Mouse (Mus musculus): ENCODE results near the gene Gabbr2. TPM values are rescaled to one million over a fixed set of nuclear protein-coding genes. Genes with fewer than 3 reads are reported as not detected.

The Gabbr2 gene
- total and polyA plus RNA-seq, 2 experiments from 2014 or later: 17.7 to 98.9 TPM

DNA sequence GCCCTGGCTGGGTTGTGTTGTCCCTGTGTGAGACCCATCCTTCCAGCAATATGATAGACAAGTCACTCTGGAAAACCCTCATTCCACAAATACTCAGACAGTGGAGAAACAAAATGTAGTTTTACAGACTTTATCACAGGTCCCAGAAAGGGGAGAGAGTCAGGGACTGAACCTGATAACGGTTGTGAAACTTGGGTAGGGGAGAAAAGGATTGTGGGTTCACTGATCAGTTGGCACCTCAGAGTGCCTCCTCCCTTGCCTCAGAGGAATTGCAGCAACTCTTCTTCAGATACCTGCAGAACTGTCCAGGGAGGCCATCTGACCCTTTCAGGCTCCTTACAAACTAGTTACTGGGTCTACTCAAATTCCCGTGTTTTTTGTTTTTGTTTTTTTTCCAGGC is 359.2 kb downstream of the Gabbr2 start:
- H3K27me3 ChIP-seq (ENCODE audit: insufficient read depth, low read length): no peaks in the 10 kb centered on the region
- WGBS: 75% methylated on average over 2 of the region's 2 CpGs
- TF ChIP-seq CTCF (IDR thresholded peaks at IDR 0.05; ENCODE audit: low read depth): no peak
- no peak for ATAC-seq
- H3K9me3 ChIP-seq (ENCODE audit: low read length): no peaks in the 10 kb centered on the region
- DNase-seq (ENCODE audit: low spot score): no peak
- H3K9ac ChIP-seq (replicated peaks; ENCODE audit: low read length): no peak overlapping the region
- H3K27ac ChIP-seq: no peak overlapping the region
- no peak overlapping the region for H3K4me3 ChIP-seq (ENCODE audit: low read length)
- no peaks in the 10 kb centered on the region for H3K36me3 ChIP-seq (ENCODE audit: insufficient read depth, low read length)
- no peak overlapping the region for H3K4me2 ChIP-seq (ENCODE audit: low read depth, low read length)
- no peaks in the 10 kb centered on the region for H3K4me1 ChIP-seq (ENCODE audit: insufficient read depth, low read length)

DNA sequence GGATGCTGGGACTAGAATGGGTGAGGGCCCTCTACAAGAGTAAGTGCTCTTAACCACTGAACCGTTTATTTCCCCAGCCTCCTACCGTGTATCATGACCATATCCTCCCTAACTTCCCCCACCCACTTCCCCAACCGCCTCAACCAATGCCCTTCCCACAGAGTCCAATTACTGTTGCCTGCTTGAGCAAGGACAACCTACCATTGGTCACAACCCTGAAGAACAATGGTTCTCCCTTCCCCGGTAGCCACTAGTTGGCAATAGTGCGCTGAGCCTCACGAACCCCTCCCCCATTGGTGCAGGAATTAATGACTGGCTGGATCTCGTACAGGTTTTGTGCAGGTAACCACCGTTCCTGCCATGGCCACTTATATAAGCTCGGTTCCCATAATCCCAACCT is 361.3 kb downstream of the Gabbr2 start:
- WGBS: 64% methylated on average over 9 of the region's 9 CpGs
- H3K27me3 ChIP-seq (ENCODE audit: insufficient read depth, low read length): no peaks in the 10 kb centered on the region
- H3K27ac ChIP-seq: no peak overlapping the region
- H3K4me2 ChIP-seq (ENCODE audit: low read depth, low read length): no peak overlapping the region
- ATAC-seq (no peak), DNase-seq (ENCODE audit: low spot score) (no peak)
- H3K4me3 ChIP-seq (ENCODE audit: low read length): no peak overlapping the region
- H3K9me3 ChIP-seq (ENCODE audit: low read length): no peaks in the 10 kb centered on the region
- no peak overlapping the region for H3K9ac ChIP-seq (replicated peaks; ENCODE audit: low read length)
- no peak for TF ChIP-seq CTCF (IDR thresholded peaks at IDR 0.05; ENCODE audit: low read depth)
- H3K36me3 ChIP-seq (ENCODE audit: insufficient read depth, low read length): no peaks in the 10 kb centered on the region
- no peaks in the 10 kb centered on the region for H3K4me1 ChIP-seq (ENCODE audit: insufficient read depth, low read length)

DNA sequence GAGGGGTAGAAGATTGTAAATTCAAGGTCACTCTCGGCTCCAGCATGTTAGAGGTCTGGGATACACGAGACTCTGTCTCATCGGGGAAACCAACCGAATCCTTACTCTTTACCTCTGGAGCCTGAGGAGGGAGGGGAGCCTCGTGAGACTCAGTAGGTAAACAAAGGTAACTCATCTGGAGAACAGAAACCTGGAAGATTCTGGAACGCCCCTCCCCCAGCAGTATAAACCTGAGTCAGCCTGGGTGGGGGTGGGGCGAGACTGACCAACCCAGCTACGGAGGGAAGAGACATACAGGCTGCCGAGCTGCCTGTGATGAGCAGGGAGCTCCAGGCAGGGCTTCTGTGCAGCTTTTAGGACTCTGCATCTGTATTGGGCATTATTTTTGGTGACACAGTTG is 362.8 kb downstream of the Gabbr2 start:
- Histone ChIP-seq H3K9me3 (ENCODE audit: low read length) (no peaks in the 10 kb centered on the region), H3K9ac (replicated peaks; ENCODE audit: low read length) (no peak overlapping the region), H3K27ac (no peak overlapping the region), H3K4me3 (ENCODE audit: low read length) (no peak overlapping the region), H3K27me3 (ENCODE audit: insufficient read depth, low read length) (no peaks in the 10 kb centered on the region), H3K4me2 (ENCODE audit: low read depth, low read length) (no peak overlapping the region), H3K4me1 (ENCODE audit: insufficient read depth, low read length) (no peaks in the 10 kb centered on the region), H3K36me3 (ENCODE audit: insufficient read depth, low read length) (no peaks in the 10 kb centered on the region)
- ATAC-seq (no peak), DNase-seq (ENCODE audit: low spot score) (no peak)
- WGBS: 51% methylated on average over 9 of the region's 9 CpGs
- TF ChIP-seq CTCF (IDR thresholded peaks at IDR 0.05; ENCODE audit: low read depth): no peak

DNA sequence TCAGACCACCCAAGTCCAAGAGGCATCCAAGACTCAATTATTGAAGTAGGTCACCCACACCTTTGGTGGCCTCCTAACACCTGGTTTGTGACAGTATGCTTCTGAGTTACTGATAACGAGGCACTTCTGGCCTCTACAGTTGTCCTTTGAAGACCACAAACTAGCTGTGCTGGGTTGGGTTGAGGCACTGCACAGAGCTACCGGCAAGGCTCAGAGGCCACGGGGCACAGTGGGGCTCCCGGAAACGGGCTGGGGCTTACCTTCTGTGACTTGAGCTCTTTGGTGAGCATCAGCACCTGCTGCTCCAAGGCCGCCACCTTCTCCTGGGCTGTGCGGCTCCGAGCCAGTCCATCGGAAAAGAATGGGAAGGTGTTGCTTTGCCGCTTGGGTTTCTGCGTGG is 363.6 kb downstream of the Gabbr2 start:
- 79% methylated on average over 11 of the region's 11 CpGs for WGBS
- TF ChIP-seq CTCF (IDR thresholded peaks at IDR 0.05; ENCODE audit: low read depth): no peak
- Histone ChIP-seq H3K4me2 (ENCODE audit: low read depth, low read length) (no peak overlapping the region), H3K9ac (replicated peaks; ENCODE audit: low read length) (no peak overlapping the region), H3K27ac (no peak overlapping the region), H3K27me3 (ENCODE audit: insufficient read depth, low read length) (no peaks in the 10 kb centered on the region), H3K4me3 (ENCODE audit: low read length) (no peak overlapping the region), H3K4me1 (ENCODE audit: insufficient read depth, low read length) (no peaks in the 10 kb centered on the region), H3K36me3 (ENCODE audit: insufficient read depth, low read length) (no peaks in the 10 kb centered on the region), H3K9me3 (ENCODE audit: low read length) (no peaks in the 10 kb centered on the region)
- ATAC-seq: no peak
- no peak for DNase-seq (ENCODE audit: low spot score)

DNA sequence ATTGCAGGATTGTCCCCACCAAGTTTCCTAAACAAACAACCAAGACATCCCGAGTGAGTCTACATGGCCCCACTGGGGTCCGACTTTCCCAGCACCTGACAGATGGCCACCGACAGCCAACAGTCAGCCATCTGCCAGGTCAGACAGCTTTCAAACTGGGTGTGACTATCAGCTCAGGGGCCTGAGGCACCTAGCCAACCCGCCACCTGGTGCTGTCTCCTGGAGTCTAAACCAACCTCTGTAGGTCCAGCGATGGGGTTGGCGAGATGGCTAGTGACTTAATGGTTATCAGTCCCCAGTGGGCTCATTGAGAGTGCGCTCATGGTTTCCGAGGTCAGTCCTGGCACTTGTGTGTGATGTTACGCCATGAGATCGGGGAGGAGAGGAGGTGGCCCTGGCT is 366.6 kb downstream of the Gabbr2 start:
- H3K36me3 ChIP-seq (ENCODE audit: insufficient read depth, low read length): no peaks in the 10 kb centered on the region
- no peak overlapping the region for H3K9ac ChIP-seq (replicated peaks; ENCODE audit: low read length)
- H3K4me1 ChIP-seq (ENCODE audit: insufficient read depth, low read length): peaks cover 7% of the 10 kb centered on the region; the same call in 1 of the 2 replicates
- ATAC-seq: peak; percentile 13; the same call in 1 of the 2 replicates
- no peak for TF ChIP-seq CTCF (IDR thresholded peaks at IDR 0.05; ENCODE audit: low read depth)
- no peaks in the 10 kb centered on the region for H3K9me3 ChIP-seq (ENCODE audit: low read length)
- H3K27ac ChIP-seq: no peak overlapping the region
- WGBS: 68% methylated on average over 10 of the region's 10 CpGs
- no peaks in the 10 kb centered on the region for H3K27me3 ChIP-seq (ENCODE audit: insufficient read depth, low read length)
- H3K4me3 ChIP-seq (ENCODE audit: low read length): no peak overlapping the region
- DNase-seq (ENCODE audit: low spot score): peak; percentile 59
- no peak overlapping the region for H3K4me2 ChIP-seq (ENCODE audit: low read depth, low read length)

DNA sequence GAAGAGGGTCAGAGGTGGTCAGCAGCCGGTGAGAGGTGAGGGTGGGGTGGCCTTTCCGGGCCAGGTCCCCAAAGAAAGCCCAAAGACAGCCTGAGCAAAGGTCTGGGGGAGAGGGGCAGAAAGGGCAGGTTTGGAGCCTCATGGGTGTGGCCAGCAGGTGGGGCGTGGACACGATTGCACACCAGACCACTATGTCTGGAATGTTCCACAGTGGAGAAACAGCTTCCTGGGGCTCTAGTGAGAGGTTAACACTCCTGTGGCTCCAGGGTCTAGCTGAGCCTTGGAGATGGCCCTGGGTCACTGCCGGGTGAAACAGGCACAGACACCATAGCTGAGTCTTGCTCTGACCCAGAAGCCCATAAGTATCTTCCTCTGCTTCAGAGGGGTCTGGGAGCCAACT is 368.7 kb downstream of the Gabbr2 start:
- DNase-seq (ENCODE audit: low spot score) (no peak), ATAC-seq (no peak)
- no peak overlapping the region for H3K9ac ChIP-seq (replicated peaks; ENCODE audit: low read length)
- WGBS: 84% methylated on average over 5 of the region's 5 CpGs
- TF ChIP-seq CTCF (IDR thresholded peaks at IDR 0.05; ENCODE audit: low read depth): no peak
- H3K4me3 ChIP-seq (ENCODE audit: low read length): no peak overlapping the region
- H3K36me3 ChIP-seq (ENCODE audit: insufficient read depth, low read length): no peaks in the 10 kb centered on the region
- H3K4me1 ChIP-seq (ENCODE audit: insufficient read depth, low read length): peaks cover 8% of the 10 kb centered on the region; the same call in 1 of the 2 replicates
- H3K4me2 ChIP-seq (ENCODE audit: low read depth, low read length): no peak overlapping the region
- no peaks in the 10 kb centered on the region for H3K9me3 ChIP-seq (ENCODE audit: low read length)
- no peaks in the 10 kb centered on the region for H3K27me3 ChIP-seq (ENCODE audit: insufficient read depth, low read length)
- no peak overlapping the region for H3K27ac ChIP-seq

DNA sequence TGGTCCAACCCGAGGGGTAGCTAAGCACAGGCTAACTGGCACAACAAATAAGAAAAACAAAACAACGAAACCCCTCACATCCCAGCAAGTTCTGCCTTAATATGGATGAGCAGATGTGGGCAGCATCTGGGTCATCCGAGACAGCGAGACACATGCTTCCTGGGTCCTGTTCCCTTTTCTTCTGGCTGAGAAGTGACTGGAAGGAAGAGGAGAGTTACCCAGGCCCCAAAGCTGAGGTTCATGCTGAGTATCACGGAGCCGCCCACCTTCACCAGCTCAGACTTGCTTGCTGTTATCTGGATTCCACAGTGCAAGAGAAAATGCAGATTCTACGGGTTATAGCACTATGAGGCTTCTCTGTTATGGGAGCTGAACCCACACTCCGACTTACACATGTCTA is 370.7 kb downstream of the Gabbr2 start:
- no peak overlapping the region for H3K9ac ChIP-seq (replicated peaks; ENCODE audit: low read length)
- TF ChIP-seq CTCF (IDR thresholded peaks at IDR 0.05; ENCODE audit: low read depth): no peak
- 80% methylated on average over 8 of the region's 8 CpGs for WGBS
- DNase-seq (ENCODE audit: low spot score): no peak
- H3K27me3 ChIP-seq (ENCODE audit: insufficient read depth, low read length): no peaks in the 10 kb centered on the region
- H3K9me3 ChIP-seq (ENCODE audit: low read length): no peaks in the 10 kb centered on the region
- ATAC-seq: no peak
- H3K27ac ChIP-seq: no peak overlapping the region
- H3K36me3 ChIP-seq (ENCODE audit: insufficient read depth, low read length): no peaks in the 10 kb centered on the region
- H3K4me3 ChIP-seq (ENCODE audit: low read length): no peak overlapping the region
- H3K4me1 ChIP-seq (ENCODE audit: insufficient read depth, low read length): peaks cover 8% of the 10 kb centered on the region; the same call in 1 of the 2 replicates
- no peak overlapping the region for H3K4me2 ChIP-seq (ENCODE audit: low read depth, low read length)
